Mouse (Mus musculus) intestine, embryonic 14.5 days (tissue): ENCODE results near the gene Olfr495. TPM values are rescaled to one million over a fixed set of nuclear protein-coding genes. Genes with fewer than 3 reads are reported as not detected.

Source experiments
- ATAC-seq: fragments of 200-750 bp; cut with Nextera tagmentation; replicated peaks from 2 replicates; pipeline ENCODE4 v1.8.0; 2017; ENCODE audit warnings: low read depth, moderate number of reproducible peaks, moderate TSS enrichment, moderate library complexity; ENCODE audit not compliant: low FRiP score, low TSS enrichment
- DNase-seq: peaks from one replicate; pipeline ENCODE4 v3.0.0-alpha.2; 2018; ENCODE audit warnings: low spot score
- H3K27ac ChIP-seq: fragments of 300-500 bp; sonication (generic); 2 replicates; pipeline ENCODE4 v1.5.1; 2014; ENCODE audit warnings: low read depth, mild to moderate bottlenecking, control low read depth
- H3K27me3 ChIP-seq: fragments of 300-500 bp; sonication (generic); replicated peaks from 2 replicates; pipeline ENCODE4 v1.6.1; 2014; ENCODE audit warnings: low read length, control low read depth; ENCODE audit not compliant: control insufficient read depth, insufficient read depth
- H3K36me3 ChIP-seq: fragments of 300-500 bp; sonication (generic); 2 replicates; pipeline ENCODE4 v1.6.1; 2014; ENCODE audit warnings: low read length, control low read depth; ENCODE audit not compliant: control insufficient read depth, insufficient read depth
- H3K4me1 ChIP-seq: fragments of 300-500 bp; sonication (generic); replicated peaks from 2 replicates; pipeline ENCODE4 v1.6.1; 2014; ENCODE audit warnings: low read length, control low read depth, mixed read lengths; ENCODE audit not compliant: control insufficient read depth, insufficient read depth
- H3K4me2 ChIP-seq: fragments of 300-500 bp; sonication (generic); 2 replicates; pipeline ENCODE4 v1.6.1; 2014; ENCODE audit warnings: low read length
- H3K4me3 ChIP-seq: fragments of 300-500 bp; sonication (generic); 2 replicates; pipeline ENCODE4 v1.5.1; 2014; ENCODE audit warnings: low read depth, low read length, control low read depth, mixed read lengths
- H3K9ac ChIP-seq: fragments of 300-500 bp; sonication (generic); 2 replicates; pipeline ENCODE4 v1.6.1; 2014; ENCODE audit warnings: mild to moderate bottlenecking, low read length
- H3K9me3 ChIP-seq: fragments of 300-500 bp; sonication (generic); 2 replicates; pipeline ENCODE4 v1.6.1; 2016; ENCODE audit warnings: low read length, control low read depth; ENCODE audit not compliant: control insufficient read depth
- WGBS: fragments of 180-500 bp; shearing (Covaris S2); extraction: QIAGEN DNeasy Blood & Tissue Kit; methylation state at CpG from one replicate; pipeline ENCODE4 v1.1.7; 2014; 5-methylcytosine and 5-hydroxymethylcytosine counted together
- polyA plus RNA-seq: library from polyadenylated mRNA; unstranded; fragments of >200 nt; fragmentation: Nextera tagmentation; extraction: Ambion mirVana; gene quantifications from 2 replicates; pipeline ENCODE4 v1.2.1, GENCODE M21; 2014

The Olfr495 gene
- polyA plus RNA-seq, result not detected in 2 replicates

- ATAC-seq (no peak), DNase-seq (no peak)
- 63% methylated on average over 1 of the region's 1 CpGs for WGBS
- H3K4me2 ChIP-seq, result no peak within 1 kb of the TSS
- no peaks in the 10 kb centered on the region for H3K27me3 ChIP-seq
- H3K36me3 ChIP-seq, result no peaks in the 10 kb centered on the region
- no peaks in the 10 kb centered on the region for H3K4me1 ChIP-seq
- no peaks in the 10 kb centered on the region for H3K9me3 ChIP-seq
- no peak within 1 kb of the TSS for H3K27ac ChIP-seq
- no peak within 1 kb of the TSS for H3K4me3 ChIP-seq
- no peak within 1 kb of the TSS for H3K9ac ChIP-seq
Observed at GRCm38 (mm10) chr7:108392867-108393266, at the start of gene Olfr495. Gene Olfr495 (plus strand): TSS chr7:108393167.

- DNase-seq (no peak), ATAC-seq (no peak)
- no peaks in the 10 kb centered on the region for H3K27me3 ChIP-seq
- H3K36me3 ChIP-seq, result no peaks in the 10 kb centered on the region
- no peaks in the 10 kb centered on the region for H3K9me3 ChIP-seq
- no peaks in the 10 kb centered on the region for H3K4me1 ChIP-seq
- H3K27ac ChIP-seq, result no peak within 1 kb of the TSS
- 60% methylated on average over 1 of the region's 1 CpGs for WGBS
- H3K4me2 ChIP-seq, result no peak within 1 kb of the TSS
- H3K9ac ChIP-seq, result no peak within 1 kb of the TSS
- no peak within 1 kb of the TSS for H3K4me3 ChIP-seq
Observed at GRCm38 (mm10) chr7:108346879-108347278, 46.1 kb upstream of the Olfr495 start, which contains the start of gene Olfr493. Gene Olfr493 (minus strand): TSS chr7:108346979.

DNA sequence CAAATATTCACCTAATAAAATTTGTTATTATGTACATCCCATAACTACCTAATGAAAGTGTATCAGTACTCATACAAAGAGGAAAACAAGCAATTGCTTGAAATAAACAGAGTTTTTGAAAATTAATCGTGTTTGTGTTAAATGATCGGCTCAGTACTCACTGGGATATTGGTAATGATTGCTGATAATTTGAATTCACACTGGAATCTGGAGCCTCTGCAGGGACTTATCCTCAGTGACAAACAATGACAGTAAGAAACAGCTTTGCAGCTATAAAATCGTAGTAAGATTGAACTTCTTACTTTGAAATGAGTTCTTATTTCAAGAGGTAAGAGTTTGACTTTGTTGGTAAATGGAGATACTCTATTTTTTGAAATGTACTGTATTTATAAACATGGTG lies 27.9 kb upstream of the Olfr495 start, which contains the start of gene Olfr494:
Gene Olfr494, plus strand, starts transcription at position 301 of the 400 bp plus-strand sequence.
- Histone ChIP-seq H3K9ac (no peak within 1 kb of the TSS), H3K27me3 (no peaks in the 10 kb centered on the region), H3K4me3 (no peak within 1 kb of the TSS), H3K9me3 (no peaks in the 10 kb centered on the region), H3K36me3 (no peaks in the 10 kb centered on the region), H3K27ac (no peak within 1 kb of the TSS), H3K4me1 (no peaks in the 10 kb centered on the region), H3K4me2 (no peak within 1 kb of the TSS)
- no peak for DNase-seq
- 77% methylated on average over 3 of the region's 3 CpGs for WGBS
- ATAC-seq, result no peak

DNA sequence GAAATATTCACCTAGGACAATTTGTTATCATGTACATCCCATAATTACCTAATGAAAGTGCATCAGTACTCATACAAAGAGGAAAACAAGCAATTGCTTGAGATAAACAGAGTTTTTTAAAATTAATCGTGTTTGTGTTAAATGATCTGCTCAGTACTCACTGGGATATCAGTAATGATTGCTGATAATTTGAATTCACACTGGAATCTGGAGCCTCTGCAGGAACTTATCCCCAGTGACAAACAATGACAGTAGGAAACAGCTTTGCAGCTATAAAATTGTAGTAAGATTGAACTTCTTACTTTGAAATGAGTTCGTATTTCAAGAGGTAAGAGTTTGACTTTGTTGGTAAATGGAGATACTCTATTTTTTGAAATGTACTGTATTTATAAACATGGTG lies 27.2 kb downstream of the Olfr495 start, which contains the start of gene Olfr497:
Gene Olfr497, plus strand, starts transcription at position 301 of the 400 bp plus-strand sequence.
- WGBS, result 80% methylated on average over 2 of the region's 2 CpGs
- Histone ChIP-seq H3K4me3 (no peak within 1 kb of the TSS), H3K4me2 (no peak within 1 kb of the TSS), H3K27ac (no peak within 1 kb of the TSS), H3K9me3 (no peaks in the 10 kb centered on the region), H3K4me1 (no peaks in the 10 kb centered on the region), H3K27me3 (no peaks in the 10 kb centered on the region), H3K36me3 (no peaks in the 10 kb centered on the region), H3K9ac (no peak within 1 kb of the TSS)
- no peak for ATAC-seq
- no peak for DNase-seq

Other genes with a start within 250 kb of the Olfr495 start
- gene Olfr485, start 233.3 kb upstream of the Olfr495 start, polyA plus RNA-seq, result not detected in 2 replicates
- gene Olfr486, start 220.4 kb upstream of the Olfr495 start, polyA plus RNA-seq, result not detected in 2 replicates
- gene Olfr487, start 178.5 kb upstream of the Olfr495 start, polyA plus RNA-seq, result not detected in 2 replicates
- not detected in 2 replicates for gene Olfr488, start 134.8 kb upstream of the Olfr495 start, polyA plus RNA-seq
- not detected in 2 replicates for gene Olfr490, start 104.2 kb upstream of the Olfr495 start, polyA plus RNA-seq
- not detected in 2 replicates for gene Olfr491, start 79.7 kb upstream of the Olfr495 start, polyA plus RNA-seq
- gene Olfr492, start 69.5 kb upstream of the Olfr495 start, polyA plus RNA-seq, result not detected in 2 replicates
- not detected in 2 replicates for gene Olfr493, start 46.2 kb upstream of the Olfr495 start, polyA plus RNA-seq
- gene Olfr494, start 27.8 kb upstream of the Olfr495 start, polyA plus RNA-seq, result not detected in 2 replicates
- gene Olfr497, start 27.3 kb downstream of the Olfr495 start, polyA plus RNA-seq, result not detected in 2 replicates
- gene Olfr498, start 72.2 kb downstream of the Olfr495 start, polyA plus RNA-seq, result not detected in 2 replicates
- gene Olfr502, start 131.9 kb downstream of the Olfr495 start, polyA plus RNA-seq, result not detected in 2 replicates
- gene Olfr503, start 151.4 kb downstream of the Olfr495 start, polyA plus RNA-seq, result not detected in 2 replicates
- not detected in 2 replicates for gene Olfr504, start 172.6 kb downstream of the Olfr495 start, polyA plus RNA-seq
- 0.05 TPM in 1 of 2 replicates, not detected in the other for gene Olfr506, start 217.6 kb downstream of the Olfr495 start, polyA plus RNA-seq
- gene Olfr507, start 228.6 kb downstream of the Olfr495 start, polyA plus RNA-seq, result not detected in 2 replicates
- gene Olfr508, start 236.8 kb downstream of the Olfr495 start, polyA plus RNA-seq, result not detected in 2 replicates